Comparison of ENCODE assay signal across 10 mouse cellular contexts in genomic region chr10:7839551-7840352, GRCm38 (mm10). TPM values are rescaled to one million over a fixed set of nuclear protein-coding genes. Genes with fewer than 3 reads are reported as not detected.
DNase-seq lines count a peak whose midpoint lies in the region; ATAC-seq and TF ChIP-seq lines count a peak whose summit lies in the region.
"Had no signal": no experiment of that assay in that cellular context is flagged by ENCODE, and none has a peak within 500 bp of the region (broad histone marks: within the 10 kb centered on the region; RNA-seq: fewer than 3 reads in every experiment).

No protein-coding gene starts in this region.

- H3K4me1 ChIP-seq in brown adipose tissue, adult 24 weeks (ENCODE audit: control insufficient read depth, insufficient read depth, insufficient read length, low read length): peaks cover 14% of the 10 kb centered on the region
- H3K4me1 ChIP-seq in kidney, embryonic 16.5 days (ENCODE audit: insufficient read depth, low read length): no peaks in the 10 kb centered on the region
- H3K4me1 ChIP-seq in intestine, embryonic 15.5 days (replicated peaks): 0 out of 2 replicates have a peak, but pooled peaks cover 3% of the 10 kb centered on the region
- H3K4me1 ChIP-seq: neural tube, embryonic 12.5 days had no signal

- H3K9me3 ChIP-seq in kidney, embryonic 16.5 days (ENCODE audit: low read length): no peaks in the 10 kb centered on the region
- H3K9me3 ChIP-seq in intestine, embryonic 15.5 days: no peaks in the 10 kb centered on the region
- H3K9me3 ChIP-seq: heart, embryonic 13.5 days; neural tube, embryonic 12.5 days had no signal

- H3K4me3 ChIP-seq in gastrocnemius, adult 2 months: peak overlapping the region; percentile 45
- no peak overlapping the region for H3K4me3 ChIP-seq in brown adipose tissue, adult 24 weeks (ENCODE audit: insufficient read depth, low read depth, low read length)
- H3K4me3 ChIP-seq in kidney, embryonic 16.5 days (ENCODE audit: low read length): no peak overlapping the region
- H3K4me3 ChIP-seq in intestine, embryonic 15.5 days (replicated peaks): no peak overlapping the region
- H3K4me3 ChIP-seq: heart, embryonic 13.5 days; neural tube, embryonic 12.5 days had no signal

- H3K27me3 ChIP-seq in kidney, embryonic 16.5 days (ENCODE audit: insufficient read depth, low read length): no peaks in the 10 kb centered on the region
- no peaks in the 10 kb centered on the region for H3K27me3 ChIP-seq in intestine, embryonic 15.5 days (replicated peaks)
- H3K27me3 ChIP-seq: neural tube, embryonic 12.5 days had no signal

- no peaks in the 10 kb centered on the region for H3K36me3 ChIP-seq in kidney, embryonic 16.5 days (ENCODE audit: insufficient read depth, low read length)
- no peaks in the 10 kb centered on the region for H3K36me3 ChIP-seq in intestine, embryonic 15.5 days
- H3K36me3 ChIP-seq: heart, embryonic 13.5 days; neural tube, embryonic 12.5 days had no signal

- DNase-seq in gastrocnemius, adult 2 months: peak; percentile 71
- DNase-seq in gastrocnemius, postnatal 14 days: no peak
- peak; percentile 42 for DNase-seq in 416B (ENCODE audit: low read depth)
- peak; percentile 90 for DNase-seq in induced T-regulatory cell, adult 2 months (ENCODE audit: low read depth)
- DNase-seq in left cerebral cortex, adult 18-20 months (ENCODE audit: low spot score in 2 of 2): no peak

- ATAC-seq in kidney, embryonic 16.5 days (ENCODE audit: low FRiP score, low TSS enrichment): no peak
- ATAC-seq in intestine, embryonic 15.5 days: no peak

- no peak overlapping the region for H3K9ac ChIP-seq in kidney, embryonic 16.5 days (replicated peaks; ENCODE audit: low read length)
- no peak overlapping the region for H3K9ac ChIP-seq in intestine, embryonic 15.5 days
- H3K9ac ChIP-seq: heart, embryonic 13.5 days; neural tube, embryonic 12.5 days had no signal

- H3K27ac ChIP-seq in gastrocnemius, adult 2 months: peak overlapping the region; percentile 73
- H3K27ac ChIP-seq in brown adipose tissue, adult 24 weeks (replicated peaks; ENCODE audit: low read depth, low read length): peak overlapping the region; percentile 58
- no peak overlapping the region for H3K27ac ChIP-seq in kidney, embryonic 16.5 days (ENCODE audit: low read length)
- H3K27ac ChIP-seq in intestine, embryonic 15.5 days: no peak overlapping the region
- H3K27ac ChIP-seq: heart, embryonic 13.5 days; neural tube, embryonic 12.5 days had no signal

- H3K4me2 ChIP-seq in kidney, embryonic 16.5 days (replicated peaks; ENCODE audit: low read depth, low read length): no peak overlapping the region
- H3K4me2 ChIP-seq in intestine, embryonic 15.5 days (replicated peaks): no peak overlapping the region
- H3K4me2 ChIP-seq: heart, embryonic 13.5 days; neural tube, embryonic 12.5 days had no signal

- intact Hi-C loops in gastrocnemius, adult 2 months (cut with DNase I): no loop called here
- intact Hi-C loops in gastrocnemius, postnatal 14 days (cut with DNase I; ENCODE audit: low total_unique reads): no loop called here

- WGBS in kidney, embryonic 16.5 days: 85% methylated on average over 22 of the region's 22 CpGs
- WGBS in intestine, embryonic 15.5 days: 84% methylated on average over 22 of the region's 22 CpGs

- TF ChIP-seq CTCF in gastrocnemius, adult 2 months (IDR thresholded peaks at IDR 0.05): no peak

RNA-seq across cellular contexts. Expression of gene Zc3h12d, which starts 7.5 kb away (rescaled TPM):
- under 1 TPM in 1 of 2 experiments, not detected in 1; 0.08 TPM for total RNA-seq in gastrocnemius, adult 2 months (2021)
- not detected for total RNA-seq in gastrocnemius, postnatal 14 days (2021)
- polyA plus RNA-seq in brown adipose tissue, adult 24 weeks (2012; ENCODE audit: insufficient read depth, insufficient read length, missing spikeins): 0.29 and 0.32 TPM in 2 replicates
- under 1 TPM in 1 of 2 experiments, not detected in 1; 0.26 TPM for total RNA-seq in left cerebral cortex, adult 18-20 months (2021)
- 0.16 and 0.17 TPM in 2 replicates for polyA plus RNA-seq in kidney, embryonic 16.5 days (2015; fragmentation: Nextera tagmentation; extraction: Ambion mirVana)
- polyA plus RNA-seq in intestine, embryonic 15.5 days (2015; fragmentation: Nextera tagmentation; extraction: Ambion mirVana): 0.49 and 0.53 TPM in 2 replicates

RNA-seq across cellular contexts. Expression of gene Ppil4, which starts 47.1 kb away (rescaled TPM):
- total RNA-seq in gastrocnemius, adult 2 months (2021): 10 to 100 TPM; 11.9 to 13.8 TPM
- total RNA-seq in gastrocnemius, postnatal 14 days (2021): 10 to 100 TPM; 11.4 to 12.2 TPM
- 12.3 and 15.6 TPM in 2 replicates for polyA plus RNA-seq in brown adipose tissue, adult 24 weeks (2012; ENCODE audit: insufficient read depth, insufficient read length, missing spikeins)
- 10 to 100 TPM; 31.7 to 32.3 TPM for total RNA-seq in left cerebral cortex, adult 18-20 months (2021)
- polyA plus RNA-seq in kidney, embryonic 16.5 days (2015; fragmentation: Nextera tagmentation; extraction: Ambion mirVana): 40.8 and 41.2 TPM in 2 replicates
- polyA plus RNA-seq in intestine, embryonic 15.5 days (2015; fragmentation: Nextera tagmentation; extraction: Ambion mirVana): 30.7 and 33.9 TPM in 2 replicates

RNA-seq across cellular contexts. Expression of gene Ginm1, which starts 47.1 kb away (rescaled TPM):
- total RNA-seq in gastrocnemius, adult 2 months (2021): 100 to 1,000 TPM in 1 of 2 experiments, 10 to 100 TPM in 1; 97.7 to 111 TPM
- 10 to 100 TPM; 80.3 to 86.0 TPM for total RNA-seq in gastrocnemius, postnatal 14 days (2021)
- polyA plus RNA-seq in brown adipose tissue, adult 24 weeks (2012; ENCODE audit: insufficient read depth, insufficient read length, missing spikeins): 477 and 502 TPM in 2 replicates
- 10 to 100 TPM; 17.8 to 19.2 TPM for total RNA-seq in left cerebral cortex, adult 18-20 months (2021)
- 100 and 102 TPM in 2 replicates for polyA plus RNA-seq in kidney, embryonic 16.5 days (2015; fragmentation: Nextera tagmentation; extraction: Ambion mirVana)
- polyA plus RNA-seq in intestine, embryonic 15.5 days (2015; fragmentation: Nextera tagmentation; extraction: Ambion mirVana): 75.4 and 78.2 TPM in 2 replicates

Comparison
In these comparisons a context has a peak if more than half of its experiments do, and no peak if none do; other contexts are left out.
1. DNase-seq: peak in gastrocnemius, adult 2 months (single experiment), 416B (single experiment) and induced T-regulatory cell, adult 2 months (single experiment); none in gastrocnemius, postnatal 14 days (single experiment) and left cerebral cortex, adult 18-20 months (0 of 2).
2. H3K27ac ChIP-seq: peak in gastrocnemius, adult 2 months (single experiment) and brown adipose tissue, adult 24 weeks (single experiment); none in kidney, embryonic 16.5 days (single experiment) and intestine, embryonic 15.5 days (single experiment).
3. RNA of gene Ginm1, which starts 47.1 kb away (total RNA-seq): 97.7 to 111 TPM in gastrocnemius, adult 2 months and 80.3 to 86.0 TPM in gastrocnemius, postnatal 14 days; 17.8 to 19.2 TPM in left cerebral cortex, adult 18-20 months; every median in the first group is over 4 times any median in the second.